In the genomic region with DNA sequence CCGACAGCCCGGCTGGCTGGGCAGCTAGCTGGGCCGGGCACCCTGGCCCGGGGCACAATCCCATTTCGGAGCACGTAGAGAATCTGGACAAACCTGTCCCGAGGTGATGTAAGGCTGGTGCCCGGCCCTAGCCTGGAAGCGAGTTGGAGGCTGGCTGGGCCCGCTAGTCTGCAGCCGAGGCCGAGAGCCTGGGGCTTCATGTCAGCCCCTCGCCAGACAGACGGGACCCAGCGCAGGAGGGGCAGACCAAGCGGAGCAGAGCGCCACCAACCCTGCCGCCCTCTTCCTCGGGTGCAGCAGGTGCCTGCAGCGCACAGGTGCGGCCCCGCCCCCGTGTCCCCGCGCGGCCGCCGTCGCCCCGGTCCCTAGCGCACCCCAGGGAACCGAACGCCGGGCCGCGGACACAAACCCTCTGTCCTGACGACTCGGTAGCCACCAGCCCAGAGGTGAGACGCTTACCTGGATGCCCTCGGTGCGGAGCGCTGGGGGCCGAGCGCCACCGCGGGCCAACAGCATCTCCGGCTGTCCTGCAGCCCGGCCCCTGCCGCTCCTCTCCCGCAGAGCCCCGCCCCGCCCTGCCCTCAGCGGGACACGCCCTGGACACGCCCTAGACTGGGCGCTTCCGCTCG, we compare ENCODE assay signal across 8 mouse cellular contexts.
DNase-seq lines count a peak whose midpoint lies in the region; ATAC-seq and TF ChIP-seq lines count a peak whose summit lies in the region.

No protein-coding gene starts in this region.

- H3K36me3 ChIP-seq in kidney, postnatal 0 days (ENCODE audit: insufficient read depth, low read length) = peaks cover 9% of the 10 kb centered on the region; the same call in 1 of the 2 replicates
- peaks cover 8% of the 10 kb centered on the region for H3K36me3 ChIP-seq in heart, embryonic 16.5 days (ENCODE audit: control insufficient read depth, insufficient read depth)
- H3K36me3 ChIP-seq in lung, embryonic 15.5 days = peaks cover 10% of the 10 kb centered on the region

- peaks cover 18% of the 10 kb centered on the region for H3K4me1 ChIP-seq in kidney, postnatal 0 days (replicated peaks; ENCODE audit: insufficient read depth, low read length)
- no peaks in the 10 kb centered on the region for H3K4me1 ChIP-seq in bone marrow, adult 2 months (ENCODE audit: control insufficient read depth, insufficient read depth, low read length)
- peaks cover 10% of the 10 kb centered on the region for H3K4me1 ChIP-seq in heart, embryonic 16.5 days (ENCODE audit: control insufficient read depth, insufficient read depth, low read length)
- H3K4me1 ChIP-seq in lung, embryonic 15.5 days = peaks cover 16% of the 10 kb centered on the region

- DNase-seq in kidney, postnatal 0 days (ENCODE audit: low spot score) = peak; percentile 31
- no peak for DNase-seq in kidney, postnatal 10 days
- peak; percentile 71 for DNase-seq in urinary bladder, postnatal 14 days (ENCODE audit: low spot score)
- no peak for DNase-seq in layer of hippocampus, adult 18-20 months (ENCODE audit: low spot score in 2 of 2)

- ATAC-seq in kidney, postnatal 0 days (replicated peaks; ENCODE audit: low FRiP score, low read depth) = peak; percentile 44; the same call in 1 of the 2 replicates
- ATAC-seq in heart, embryonic 16.5 days (replicated peaks; ENCODE audit: extremely low read depth, insufficient read depth, low FRiP score) = peak; percentile 37
- ATAC-seq in lung, embryonic 15.5 days (ENCODE audit: borderline replicate concordance, extremely low read depth, low FRiP score, low TSS enrichment) = peak; percentile 58
- ATAC-seq in monocyte, adult 5-6 weeks (replicated peaks; ENCODE audit: insufficient number of reproducible peaks, low FRiP score, low TSS enrichment, poor library complexity, severe bottlenecking) = no peak

- WGBS in kidney, postnatal 0 days = under 1% methylated on average over 54 of the region's 58 CpGs
- 1% methylated on average over 58 of the region's 58 CpGs for WGBS in bone marrow, adult 2 months
- under 1% methylated on average over 52 of the region's 58 CpGs for WGBS in heart, embryonic 16.5 days
- under 1% methylated on average over 58 of the region's 58 CpGs for WGBS in lung, embryonic 15.5 days

- no peak for TF ChIP-seq POLR2A in bone marrow, adult 2 months (IDR thresholded peaks at IDR 0.05; ENCODE audit: borderline replicate concordance, control insufficient read depth, low read depth, low read length)

- H3K9ac ChIP-seq in kidney, postnatal 0 days (ENCODE audit: low read depth, low read length) = peak overlapping the region; percentile 76
- H3K9ac ChIP-seq in heart, embryonic 16.5 days (ENCODE audit: low read length) = peak overlapping the region; percentile 82
- H3K9ac ChIP-seq in lung, embryonic 15.5 days = peak overlapping the region; percentile 70

- no peaks in the 10 kb centered on the region for H3K27me3 ChIP-seq in kidney, postnatal 0 days (ENCODE audit: insufficient read depth, low read length)
- no peaks in the 10 kb centered on the region for H3K27me3 ChIP-seq in heart, embryonic 16.5 days (ENCODE audit: control insufficient read depth, insufficient read depth, low read length)
- H3K27me3 ChIP-seq in lung, embryonic 15.5 days = no peaks in the 10 kb centered on the region

- no peak for TF ChIP-seq CTCF in kidney, postnatal 0 days (IDR thresholded peaks at IDR 0.05; ENCODE audit: low read depth)
- no peak for TF ChIP-seq CTCF in bone marrow, adult 2 months (IDR thresholded peaks at IDR 0.05; ENCODE audit: control insufficient read depth, insufficient read depth, low read length)

- H3K9me3 ChIP-seq in kidney, postnatal 0 days (replicated peaks; ENCODE audit: low read length) = no peaks in the 10 kb centered on the region
- no peaks in the 10 kb centered on the region for H3K9me3 ChIP-seq in heart, embryonic 16.5 days (replicated peaks; ENCODE audit: control insufficient read depth, low read length)
- H3K9me3 ChIP-seq in lung, embryonic 15.5 days = no peaks in the 10 kb centered on the region

- peak overlapping the region; percentile 88 for H3K27ac ChIP-seq in kidney, postnatal 0 days
- peak overlapping the region; percentile 72 for H3K27ac ChIP-seq in bone marrow, adult 2 months (ENCODE audit: control insufficient read depth, insufficient read depth, low read depth, low read length, poor library complexity)
- H3K27ac ChIP-seq in heart, embryonic 16.5 days (ENCODE audit: low read length) = 0 out of 2 replicates have a peak overlapping the region, but pooled peaks have one; percentile 39
- peak overlapping the region; percentile 88 for H3K27ac ChIP-seq in lung, embryonic 15.5 days

- peak overlapping the region; percentile 90 for H3K4me3 ChIP-seq in kidney, postnatal 0 days (replicated peaks; ENCODE audit: low read depth, low read length)
- peak overlapping the region; percentile 91 for H3K4me3 ChIP-seq in bone marrow, adult 2 months (replicated peaks; ENCODE audit: control insufficient read depth, low read depth, low read length)
- peak overlapping the region; percentile 81 for H3K4me3 ChIP-seq in heart, embryonic 16.5 days (ENCODE audit: low read length)
- peak overlapping the region; percentile 88 for H3K4me3 ChIP-seq in lung, embryonic 15.5 days

- peak overlapping the region; percentile 84 for H3K4me2 ChIP-seq in kidney, postnatal 0 days (ENCODE audit: low read length)
- peak overlapping the region; percentile 96 for H3K4me2 ChIP-seq in heart, embryonic 16.5 days (ENCODE audit: low read depth, low read length)
- peak overlapping the region; percentile 77 for H3K4me2 ChIP-seq in lung, embryonic 15.5 days

Comparison
In these comparisons a context has a peak if more than half of its experiments do, and no peak if none do; other contexts are left out.
1. DNase-seq: peak in kidney, postnatal 0 days (single experiment) and urinary bladder, postnatal 14 days (single experiment); none in kidney, postnatal 10 days (single experiment) and layer of hippocampus, adult 18-20 months (0 of 2).
2. Peak in every context shown above with its lines, with median percentiles within 50 percentile points of each other: H3K27ac ChIP-seq, H3K4me2 ChIP-seq, H3K4me3 ChIP-seq and H3K9ac ChIP-seq.